Mouse (Mus musculus) leukemia stem cell, adult 10-12 weeks (primary cell): ENCODE results near the gene Phospho1. TPM values are rescaled to one million over a fixed set of nuclear protein-coding genes. Genes with fewer than 3 reads are reported as not detected.

Experiments
- polyA plus RNA-seq: library from polyadenylated mRNA; stranded (reverse); fragments of >175 nt; gene quantifications from 2 replicates; pipeline ENCODE4 v1.2.3, GENCODE M21; 2012; ENCODE audit warnings: low replicate concordance

Phospho1 gene
- polyA plus RNA-seq, result 113 and 134 TPM in 2 replicates

GRCm38 (mm10) chr11:95824071-95824876, at the start of gene Phospho1:
Gene Phospho1, plus strand, starts transcription at chr11:95824499.

GRCm38 (mm10) chr11:95837059-95837458, 12.8 kb downstream of the Phospho1 start, which contains the start of gene Gngt2:
Gene Gngt2, plus strand, starts transcription at chr11:95837216.

DNA sequence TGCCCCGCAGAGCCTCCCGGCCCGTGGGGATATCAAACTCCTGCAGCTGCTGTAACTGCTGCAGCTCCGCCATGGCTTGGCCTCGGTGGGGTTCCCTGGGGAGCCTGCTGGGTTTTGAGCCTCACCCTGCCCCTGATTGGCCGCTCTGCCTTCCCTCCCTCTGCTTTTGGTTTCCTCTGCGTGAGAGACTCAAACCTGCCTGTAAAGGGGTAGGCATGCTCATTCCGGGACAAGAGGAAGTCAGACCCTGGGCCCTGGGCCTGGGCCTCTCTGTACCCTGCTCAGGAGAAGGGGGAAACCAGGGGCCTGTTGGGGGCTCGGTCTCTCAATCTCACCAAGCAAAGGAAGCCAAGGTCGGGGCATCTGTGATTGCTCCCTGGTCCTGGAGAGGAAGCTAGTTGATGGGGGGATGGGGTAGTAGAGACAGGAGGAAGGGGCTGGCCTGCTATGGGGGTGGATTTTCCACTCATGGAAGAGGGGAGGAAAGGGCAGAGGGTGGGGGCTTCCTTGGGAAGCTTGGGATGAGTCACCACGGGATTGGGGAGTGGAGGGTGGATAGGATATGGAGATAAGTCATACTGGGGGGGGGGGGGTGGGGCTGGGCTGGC, 17.9 kb downstream of the Phospho1 start, which contains the start of gene Abi3:
Gene Abi3, minus strand, starts transcription at position 403 of the 608 bp plus-strand sequence.

Other genes starting within 250 kb of the Phospho1 start
- gene Ngfr, start 236.8 kb upstream of the Phospho1 start, polyA plus RNA-seq, result 0.24 and 1.8 TPM in 2 replicates
- gene Phb, start 157.5 kb upstream of the Phospho1 start, polyA plus RNA-seq, result 11.3 and 30.4 TPM in 2 replicates
- gene Zfp652, start 111.8 kb upstream of the Phospho1 start, polyA plus RNA-seq, result 70.4 and 75.2 TPM in 2 replicates
- not detected in 2 replicates for gene B130006D01Rik, start 100.9 kb upstream of the Phospho1 start, polyA plus RNA-seq
- gene Gngt2, start 12.7 kb downstream of the Phospho1 start, polyA plus RNA-seq, result 9.1 and 9.8 TPM in 2 replicates
- gene Abi3, start 18.0 kb downstream of the Phospho1 start, polyA plus RNA-seq, result 164 and 299 TPM in 2 replicates
- gene B4galnt2, start 90.4 kb downstream of the Phospho1 start, polyA plus RNA-seq, result not detected in 2 replicates
- not detected in 2 replicates for gene Igf2bp1, start 181.4 kb downstream of the Phospho1 start, polyA plus RNA-seq
- gene Gip, start 200.0 kb downstream of the Phospho1 start, polyA plus RNA-seq, result not detected in 2 replicates
- gene Snf8, start 210.4 kb downstream of the Phospho1 start, polyA plus RNA-seq, result 37.2 and 86.8 TPM in 2 replicates
- gene Ube2z, start 240.9 kb downstream of the Phospho1 start, polyA plus RNA-seq, result 16.2 and 20.6 TPM in 2 replicates